Mouse (Mus musculus): ENCODE results near the gene Dcun1d4.
"Not testable (repeated sequence)": the region's sequence is repeated elsewhere in the genome, so short reads cannot be mapped to it uniquely, and the experiment has no call there.

The Dcun1d4 gene

DNA sequence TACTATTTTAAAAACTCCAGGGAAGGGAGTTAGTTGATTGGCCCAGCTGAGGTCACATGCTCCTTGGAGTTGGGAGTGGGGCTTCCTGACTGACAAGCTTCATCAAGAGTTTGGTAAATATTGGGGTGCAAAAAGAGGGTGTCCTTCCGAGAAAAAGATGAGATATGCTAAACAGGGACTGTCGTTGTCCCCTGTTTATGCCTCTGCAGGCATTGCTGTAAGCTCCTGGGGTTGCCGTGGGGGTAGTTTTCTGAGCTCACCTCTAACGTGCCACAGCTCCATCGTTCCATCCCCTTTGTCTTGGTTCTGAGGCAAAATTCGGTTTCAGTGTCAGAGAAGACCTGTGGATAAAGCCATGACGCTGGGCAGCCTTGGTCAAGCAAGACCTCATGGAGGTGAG is at the start of gene Dcun1d4:
Dcun1d4 (plus strand) TSS at position 301 of the 400 bp plus-strand sequence.
- in situ Hi-C loops (cut with MboI; ENCODE audit: low pct_unique_long_range_greater_than_20kb in 1 of 2, low sequenced_read_pairs in 2 of 2, unreplicated experiment in 1 of 2), result no loop called here

DNA sequence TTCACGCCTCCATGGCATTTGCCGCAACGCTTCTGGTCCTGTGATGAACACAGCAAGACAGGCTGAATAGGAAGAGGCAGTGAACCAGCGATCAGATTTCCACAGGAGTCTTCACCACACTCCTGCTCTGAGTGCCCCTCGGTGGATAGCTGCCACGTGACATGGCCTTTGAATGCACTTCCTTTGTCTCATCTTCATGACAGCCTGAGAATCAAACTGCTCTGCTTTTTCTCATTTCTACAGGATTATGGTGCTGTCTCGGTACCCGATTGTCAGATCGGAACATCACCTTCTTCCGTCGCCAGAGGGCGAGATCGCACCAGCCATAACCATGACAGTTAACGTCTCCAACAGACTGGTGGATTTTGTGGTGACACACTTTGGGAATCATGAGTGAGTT is 49.2 kb upstream of the Dcun1d4 start:
- in situ Hi-C loops (cut with MboI; ENCODE audit: low pct_unique_long_range_greater_than_20kb in 1 of 2, low sequenced_read_pairs in 2 of 2, unreplicated experiment in 1 of 2), result loop anchor here (5.0 to 10.0 kb wide), 3 partner anchors 113 to 196 kb away; no protein-coding TSS in a partner anchor

DNA sequence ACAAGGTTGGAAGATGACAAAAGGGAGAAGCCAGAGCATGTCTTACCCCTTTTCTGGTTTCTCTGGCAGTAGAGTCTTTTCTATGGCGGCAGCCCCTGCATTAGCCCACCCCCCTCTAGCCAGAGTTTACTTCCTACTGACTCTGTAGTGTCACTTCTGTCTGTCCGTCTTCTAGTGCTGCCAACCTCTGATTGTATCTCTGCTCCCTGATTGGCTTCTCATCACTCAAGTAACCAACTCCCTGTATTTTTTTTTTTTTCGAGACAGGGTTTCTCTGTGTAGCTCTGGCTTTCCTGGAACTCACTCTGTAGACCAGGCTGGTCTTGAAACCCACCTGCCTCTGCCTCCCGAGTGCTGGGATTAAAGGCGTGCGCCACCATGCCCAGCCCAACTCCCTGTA is 48.0 kb upstream of the Dcun1d4 start:
- in situ Hi-C loops (cut with MboI; ENCODE audit: low pct_unique_long_range_greater_than_20kb in 1 of 2, low sequenced_read_pairs in 2 of 2, unreplicated experiment in 1 of 2), result loop anchor here (5.0 to 10.0 kb wide), 3 partner anchors 112 to 194 kb away; no protein-coding TSS in a partner anchor

DNA sequence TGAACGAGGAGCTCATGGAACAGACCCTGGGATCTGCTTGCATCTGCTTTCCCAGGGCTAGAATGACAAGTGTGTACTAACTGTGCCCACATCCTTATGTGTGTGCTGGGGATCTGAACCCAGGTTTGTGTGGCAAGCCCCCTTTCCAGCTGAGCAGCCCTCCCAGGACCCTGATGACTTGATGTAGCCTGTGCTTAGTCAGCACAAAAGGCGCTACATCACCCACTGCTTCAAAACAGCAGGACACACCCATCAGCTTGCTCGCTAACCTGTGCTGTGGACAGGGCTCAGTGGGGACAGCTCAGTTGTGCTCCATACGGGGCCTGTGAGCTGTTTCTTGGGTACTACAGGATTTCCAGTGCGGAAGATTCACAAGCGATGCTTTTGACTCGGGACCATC is 46.0 kb upstream of the Dcun1d4 start:
- in situ Hi-C loops (cut with MboI; ENCODE audit: low pct_unique_long_range_greater_than_20kb in 1 of 2, low sequenced_read_pairs in 2 of 2, unreplicated experiment in 1 of 2), result loop anchor here (5.0 to 10.0 kb wide), 3 partner anchors 110 to 193 kb away; no protein-coding TSS in a partner anchor

DNA sequence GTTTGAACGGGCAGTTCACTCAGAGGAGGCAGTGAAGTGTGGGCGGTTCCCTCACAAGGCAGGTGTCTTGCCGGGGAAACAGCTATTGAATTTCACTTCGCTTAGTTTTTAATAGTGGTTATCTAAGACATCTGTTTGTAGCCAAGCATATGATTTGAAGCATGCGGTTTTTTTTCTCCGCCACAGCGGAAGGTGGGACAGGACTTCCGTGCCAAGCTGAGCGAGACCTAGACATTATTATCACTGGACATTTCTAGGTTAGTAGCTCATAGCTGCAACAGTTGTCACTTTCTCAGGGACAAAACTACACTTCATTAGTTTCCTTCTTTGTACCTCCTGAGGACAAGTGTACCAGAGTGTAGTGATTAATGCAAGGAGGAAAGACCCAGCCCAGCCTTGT is 38.6 kb upstream of the Dcun1d4 start:
- in situ Hi-C loops (cut with MboI; ENCODE audit: low pct_unique_long_range_greater_than_20kb in 1 of 2, low sequenced_read_pairs in 2 of 2, unreplicated experiment in 1 of 2), result no loop called here

DNA sequence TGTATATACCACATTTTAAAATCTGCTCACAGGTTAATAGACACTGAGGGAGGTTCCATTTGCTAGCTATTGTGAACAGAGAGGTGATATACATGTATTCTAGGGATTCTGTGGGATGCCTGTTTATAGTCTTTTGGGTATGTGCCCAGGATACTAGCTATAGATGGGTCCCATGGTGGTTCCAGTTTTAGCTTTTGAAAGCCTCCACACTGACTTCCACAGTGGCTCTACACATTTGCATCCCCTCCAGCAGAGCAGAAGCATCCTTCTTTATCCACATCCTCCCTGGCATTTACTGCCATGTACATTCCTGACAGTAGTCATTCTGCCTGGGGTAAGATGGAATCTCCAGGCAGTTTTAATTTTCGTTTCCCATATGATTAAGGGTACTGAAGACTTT is 30.5 kb upstream of the Dcun1d4 start:
- in situ Hi-C loops (cut with MboI; ENCODE audit: low pct_unique_long_range_greater_than_20kb in 1 of 2, low sequenced_read_pairs in 2 of 2, unreplicated experiment in 1 of 2), result no loop called here

DNA sequence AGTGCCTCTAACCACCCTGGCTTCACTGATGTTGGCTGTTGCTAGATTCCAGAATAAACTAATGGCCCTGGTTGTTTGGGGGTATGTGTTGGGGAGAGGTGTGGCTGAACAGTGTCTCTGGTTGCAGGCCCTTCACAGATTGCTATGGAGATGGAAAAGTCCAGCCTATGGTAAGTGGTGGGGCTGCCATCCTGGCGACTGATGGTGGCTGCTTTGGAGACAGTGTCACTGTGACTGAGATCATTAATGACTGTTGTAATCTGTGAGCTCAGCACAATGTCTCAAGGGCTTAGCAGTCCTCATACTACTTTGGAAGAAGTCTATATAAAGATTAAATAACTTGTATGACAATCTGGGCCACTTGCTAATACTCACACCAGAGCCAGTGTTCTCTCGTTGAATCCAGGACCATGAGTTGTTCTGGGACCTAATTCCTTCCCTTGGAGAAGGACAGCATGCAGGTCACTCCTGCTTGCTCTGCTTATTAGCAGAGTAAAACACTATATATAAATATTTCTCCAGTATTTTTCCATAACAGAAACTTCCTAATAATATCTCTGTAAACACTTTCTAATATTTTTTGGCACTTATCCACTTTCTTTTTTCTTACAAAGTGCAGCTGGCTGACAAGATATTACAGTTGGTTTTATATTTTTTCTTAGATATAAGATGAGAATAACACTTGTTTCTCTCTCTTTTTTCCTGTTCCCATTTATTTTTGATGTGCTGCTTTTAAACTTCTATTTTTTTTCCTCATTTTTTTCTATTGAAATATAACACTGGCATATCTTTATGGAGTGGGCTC is 26.1 kb upstream of the Dcun1d4 start:
- in situ Hi-C loops (cut with MboI; ENCODE audit: low pct_unique_long_range_greater_than_20kb in 1 of 2, low sequenced_read_pairs in 2 of 2, unreplicated experiment in 1 of 2), result no loop called here

DNA sequence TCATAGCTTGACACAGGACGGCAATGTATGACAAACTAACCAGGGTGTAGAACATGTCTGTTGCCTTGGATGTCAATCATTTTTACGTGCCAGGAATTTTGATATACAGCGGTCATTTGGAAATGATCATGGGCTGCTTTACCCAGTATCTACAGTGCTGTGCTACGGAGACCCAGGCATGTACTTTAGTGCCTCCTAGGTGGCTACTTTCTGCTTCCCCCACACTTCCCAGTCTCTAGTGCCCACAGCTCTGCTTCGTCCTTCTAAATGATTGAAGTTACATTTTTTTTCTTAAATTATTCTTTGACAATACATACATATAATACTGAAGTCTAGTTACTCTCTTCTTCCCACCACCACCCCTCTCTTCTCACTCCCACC is 25.5 kb upstream of the Dcun1d4 start:
- in situ Hi-C loops (cut with MboI; ENCODE audit: low pct_unique_long_range_greater_than_20kb in 1 of 2, low sequenced_read_pairs in 2 of 2, unreplicated experiment in 1 of 2), result no loop called here

DNA sequence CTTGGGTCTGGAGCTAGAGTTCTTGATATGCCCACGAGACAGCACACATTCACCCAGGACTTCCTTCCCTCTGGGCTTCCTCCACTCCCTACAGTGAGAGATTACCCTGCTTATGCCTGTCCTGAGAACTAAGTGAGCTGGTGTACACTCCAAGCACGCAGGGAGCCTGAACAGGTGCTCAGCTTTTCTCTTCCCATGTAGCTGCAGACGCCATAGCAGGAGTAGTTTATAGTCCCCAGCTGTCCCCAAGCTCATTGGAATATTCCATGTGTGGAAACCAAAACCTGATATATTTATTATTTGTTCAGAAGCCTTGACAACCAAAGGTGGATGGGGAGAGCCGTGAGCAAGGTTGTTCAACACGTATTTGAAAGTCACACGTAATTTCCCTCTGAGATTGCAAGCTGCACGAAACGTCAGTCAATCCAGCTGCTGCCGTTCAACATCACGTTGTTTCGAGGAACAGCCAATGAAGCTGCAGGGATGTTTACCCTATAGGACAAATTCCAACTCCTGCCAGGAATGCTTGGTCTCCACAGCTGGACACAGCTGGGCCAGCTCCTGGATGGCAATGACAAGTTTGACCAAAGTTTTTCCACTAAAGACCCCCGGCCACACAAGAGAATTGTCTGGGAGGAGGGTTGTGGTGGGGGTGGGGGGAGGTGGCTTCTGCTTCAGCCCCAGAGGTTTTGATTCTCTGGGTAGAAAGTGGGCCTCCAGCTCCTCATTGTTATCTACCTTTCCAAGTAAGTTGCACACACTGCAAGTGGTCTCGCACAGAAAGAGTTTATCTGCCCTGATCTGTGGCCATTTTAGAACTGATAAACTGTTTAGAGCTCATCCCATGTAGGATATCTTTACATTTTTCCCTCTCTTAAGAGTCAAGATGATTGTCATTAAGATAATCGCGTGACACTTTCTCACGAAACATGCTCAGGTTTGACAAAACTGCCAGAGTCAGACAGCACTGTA is 12.1 kb upstream of the Dcun1d4 start:
- in situ Hi-C loops (cut with MboI; ENCODE audit: low pct_unique_long_range_greater_than_20kb in 1 of 2, low sequenced_read_pairs in 2 of 2, unreplicated experiment in 1 of 2), result no loop called here

DNA sequence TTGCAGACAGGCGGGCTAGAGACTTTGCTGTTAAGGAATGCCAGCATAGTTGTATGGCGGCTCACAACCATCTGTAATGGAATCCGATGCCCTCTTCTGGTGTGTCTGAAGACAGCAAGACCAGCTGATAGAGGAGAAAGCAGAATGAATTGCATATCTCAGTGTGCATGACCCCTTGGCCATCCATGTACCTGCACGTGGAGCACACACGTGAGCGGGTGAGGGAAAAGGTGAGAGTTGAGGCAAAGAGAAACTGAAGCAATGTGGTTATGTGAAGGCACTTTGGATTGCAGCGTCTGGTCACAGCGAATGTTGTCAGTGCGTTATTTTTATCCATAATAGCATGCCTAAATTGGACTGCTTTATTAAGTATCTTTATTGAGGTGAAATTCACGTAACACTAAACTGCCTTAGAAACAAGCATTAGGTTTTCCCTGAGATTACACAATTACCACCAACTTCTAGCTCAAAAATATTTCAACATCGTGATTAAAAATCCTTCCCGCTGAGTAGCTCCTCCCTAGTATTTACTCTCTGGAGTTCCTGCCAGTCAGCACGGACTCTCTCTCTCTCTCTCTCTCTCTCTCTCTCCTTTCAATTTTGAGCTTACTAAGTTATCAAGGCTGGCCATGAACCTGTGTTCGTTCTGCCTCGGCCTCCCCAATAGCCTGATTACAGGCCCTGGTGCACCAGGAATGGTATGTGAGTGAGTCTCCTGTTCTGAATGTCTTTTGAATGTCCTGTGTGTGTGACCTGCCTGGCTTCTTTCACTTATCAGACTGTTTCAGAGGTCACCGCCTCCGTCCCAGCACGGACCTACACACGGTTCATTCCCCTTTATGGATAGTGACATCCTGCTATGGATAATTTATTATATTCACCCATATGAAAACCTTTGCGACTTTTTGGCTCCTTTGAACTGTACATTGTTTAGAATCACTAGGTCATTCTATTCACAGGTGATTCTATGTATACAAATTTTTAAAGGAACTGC is 6.1 kb upstream of the Dcun1d4 start:
- in situ Hi-C loops (cut with MboI; ENCODE audit: low pct_unique_long_range_greater_than_20kb in 1 of 2, low sequenced_read_pairs in 2 of 2, unreplicated experiment in 1 of 2), result no loop called here

DNA sequence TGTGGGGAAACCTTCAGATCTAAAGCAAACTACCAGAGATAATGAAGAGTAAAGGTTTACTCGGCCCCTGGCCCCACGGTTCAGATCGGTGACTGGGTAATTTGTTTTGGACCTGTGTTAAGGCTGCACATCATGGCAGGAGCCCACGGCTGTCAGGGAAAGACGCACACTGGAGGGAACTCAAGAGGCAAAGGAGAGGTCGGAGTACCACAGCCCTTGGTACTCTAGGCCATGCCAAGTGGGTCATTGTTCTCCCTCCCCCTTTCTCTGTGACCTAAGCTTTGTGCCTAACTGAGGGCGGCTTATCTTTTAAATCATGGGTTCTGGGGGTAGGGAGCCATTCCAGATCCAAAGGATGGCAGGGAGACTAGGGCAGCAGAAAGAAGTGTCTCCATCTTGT is 601 bp downstream of the Dcun1d4 start:
- in situ Hi-C loops (cut with MboI; ENCODE audit: low pct_unique_long_range_greater_than_20kb in 1 of 2, low sequenced_read_pairs in 2 of 2, unreplicated experiment in 1 of 2), result no loop called here

DNA sequence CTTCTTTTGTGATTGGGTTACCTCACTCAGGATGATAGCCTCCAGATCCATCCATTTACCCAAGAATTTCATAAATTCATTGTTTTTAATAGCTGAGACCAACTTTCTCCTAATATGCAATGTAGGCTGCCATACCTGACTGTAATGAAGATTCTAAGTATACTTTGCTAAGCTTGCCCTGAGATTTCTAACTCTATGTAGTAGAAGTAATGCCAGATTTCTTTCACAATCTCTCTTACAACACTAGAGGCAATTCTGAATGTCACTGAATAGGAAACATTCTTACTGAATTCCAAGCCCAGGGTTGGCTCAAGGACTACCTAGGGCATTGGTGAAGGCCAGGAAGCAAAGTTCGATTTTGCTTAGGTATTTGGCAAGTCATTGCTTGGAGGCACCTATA is 1.6 kb downstream of the Dcun1d4 start:
- in situ Hi-C loops (cut with MboI; ENCODE audit: low pct_unique_long_range_greater_than_20kb in 1 of 2, low sequenced_read_pairs in 2 of 2, unreplicated experiment in 1 of 2), result not testable (repeated sequence)

DNA sequence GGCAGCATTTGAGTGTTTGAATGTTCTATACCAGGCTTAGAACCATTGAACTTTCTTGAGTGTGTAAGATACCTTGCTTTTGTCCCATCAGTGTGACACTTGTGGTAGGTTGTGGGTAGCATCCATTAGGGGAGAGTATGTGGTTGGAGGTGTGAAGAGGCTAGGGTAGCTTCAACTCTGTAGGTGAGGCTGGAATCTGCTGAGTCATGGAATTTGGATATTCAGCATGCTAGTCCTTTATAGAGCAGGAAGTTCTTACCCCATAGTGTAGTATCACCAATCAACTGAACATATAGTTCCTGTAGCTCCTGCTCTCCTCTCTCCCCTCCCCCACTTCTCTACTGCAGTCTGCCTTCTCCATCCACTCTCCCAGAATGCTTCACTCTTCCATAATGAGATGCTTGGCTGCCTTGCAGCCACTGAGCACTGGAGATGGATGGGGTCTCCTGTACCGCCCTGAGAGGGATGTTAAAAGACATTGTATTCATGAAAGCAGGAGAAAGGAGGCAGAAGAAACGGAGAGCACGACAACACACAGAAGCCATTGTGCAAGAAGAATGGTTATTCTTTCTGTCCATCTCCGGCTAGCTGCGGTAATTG is 3.3 kb downstream of the Dcun1d4 start:
- in situ Hi-C loops (cut with MboI; ENCODE audit: low pct_unique_long_range_greater_than_20kb in 1 of 2, low sequenced_read_pairs in 2 of 2, unreplicated experiment in 1 of 2), result no loop called here

DNA sequence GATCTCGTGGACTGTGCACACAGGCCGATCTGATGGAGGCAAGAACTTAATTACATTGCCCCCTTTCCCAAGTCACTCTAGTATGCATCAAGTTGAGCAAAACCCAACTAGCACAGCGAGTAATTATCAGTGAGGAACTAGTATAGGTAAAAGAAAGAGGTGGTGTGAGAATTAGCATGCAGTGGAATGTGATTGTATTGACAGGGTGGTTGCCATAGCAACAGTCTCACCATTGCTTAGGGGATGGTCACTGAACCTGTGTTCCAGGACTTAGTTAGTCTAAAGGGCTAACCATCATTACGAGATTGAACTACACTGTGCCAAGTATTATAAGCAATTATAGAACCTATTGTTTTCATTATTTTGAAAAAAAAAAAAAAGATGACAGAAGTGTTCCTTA is 5.7 kb downstream of the Dcun1d4 start:
- in situ Hi-C loops (cut with MboI; ENCODE audit: low pct_unique_long_range_greater_than_20kb in 1 of 2, low sequenced_read_pairs in 2 of 2, unreplicated experiment in 1 of 2), result no loop called here

DNA sequence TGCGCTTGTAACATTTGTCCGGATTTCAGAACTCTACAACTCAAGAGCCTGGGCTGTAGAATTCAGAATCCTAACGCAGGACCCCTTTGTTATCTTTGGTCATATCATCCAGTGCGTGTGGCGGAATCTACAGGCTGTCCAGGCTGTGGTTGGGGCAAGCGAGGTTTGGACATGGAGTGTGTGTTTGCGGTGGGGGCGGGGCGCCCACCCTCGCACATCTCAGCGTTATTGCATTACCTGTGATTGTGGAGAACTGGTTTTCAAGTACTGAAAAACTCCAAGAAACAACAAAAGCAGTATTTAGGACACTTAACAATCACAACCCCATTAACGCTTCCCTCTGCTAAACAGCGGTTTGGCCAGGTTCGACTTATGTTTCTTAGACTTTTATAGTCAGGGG is 9.1 kb downstream of the Dcun1d4 start:
- in situ Hi-C loops (cut with MboI; ENCODE audit: low pct_unique_long_range_greater_than_20kb in 1 of 2, low sequenced_read_pairs in 2 of 2, unreplicated experiment in 1 of 2), result no loop called here

DNA sequence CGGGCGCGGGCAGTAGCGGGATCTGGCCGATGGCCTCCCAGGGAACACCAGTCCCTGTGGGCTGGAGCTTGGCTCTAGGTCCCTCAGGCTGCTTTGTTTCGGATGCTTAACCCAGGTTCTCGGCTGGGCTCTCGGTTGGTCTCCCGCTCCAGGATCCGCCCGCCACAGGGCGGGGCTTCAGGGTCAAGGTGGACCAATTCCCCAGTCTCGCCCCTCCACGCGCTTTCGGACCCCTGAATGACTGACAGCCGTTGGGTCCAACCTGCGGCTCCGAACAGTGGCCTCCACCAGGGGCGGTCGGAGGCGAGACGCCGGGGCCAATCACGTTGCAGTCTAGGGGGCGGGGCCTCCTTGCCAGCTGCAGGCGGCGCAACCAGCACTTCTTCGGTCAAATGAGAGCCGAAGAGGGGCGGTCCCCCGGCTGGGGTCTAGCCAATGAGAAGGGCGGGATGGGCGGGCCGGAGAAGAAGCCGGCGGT is 9.8 kb downstream of the Dcun1d4 start:
- in situ Hi-C loops (cut with MboI; ENCODE audit: low pct_unique_long_range_greater_than_20kb in 1 of 2, low sequenced_read_pairs in 2 of 2, unreplicated experiment in 1 of 2), result no loop called here

DNA sequence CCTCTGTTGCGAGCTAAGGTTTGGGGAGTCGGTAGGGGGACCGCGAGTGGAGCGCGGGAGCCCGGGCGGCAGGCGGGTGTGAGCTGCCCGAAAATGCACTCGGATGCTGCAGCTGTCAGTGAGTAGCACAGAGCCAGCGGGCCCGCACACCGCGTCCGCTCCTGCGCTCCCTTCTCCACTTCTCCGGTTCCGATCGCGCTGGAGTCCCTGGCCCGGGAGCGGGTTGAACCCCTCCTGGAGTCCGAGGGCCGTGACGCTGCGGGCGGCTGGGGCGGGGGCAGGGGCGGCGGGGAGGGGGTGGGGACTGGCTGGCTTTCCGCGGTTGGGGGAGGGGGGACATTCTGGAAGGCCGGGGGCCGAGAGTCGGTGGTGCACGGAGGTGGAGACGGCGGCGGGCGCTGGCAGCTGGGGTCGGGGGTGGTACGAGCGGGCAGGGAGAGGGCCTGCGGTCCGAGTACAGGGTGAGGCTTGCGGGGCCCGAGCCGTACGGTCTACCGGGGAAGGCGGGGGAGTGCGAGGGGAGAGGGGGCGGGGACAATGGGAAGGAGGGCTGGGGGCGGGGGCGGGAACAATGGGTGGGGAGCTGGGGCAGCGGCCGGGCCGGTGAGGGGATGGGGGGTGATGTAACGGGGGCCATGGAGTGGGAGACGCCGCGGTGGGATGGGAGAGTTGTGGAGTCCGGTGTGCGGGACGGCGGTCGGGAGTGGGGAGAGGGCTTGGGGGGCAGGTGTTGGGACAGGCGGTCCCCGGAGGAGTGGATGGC is 10.5 kb downstream of the Dcun1d4 start:
- in situ Hi-C loops (cut with MboI; ENCODE audit: low pct_unique_long_range_greater_than_20kb in 1 of 2, low sequenced_read_pairs in 2 of 2, unreplicated experiment in 1 of 2), result no loop called here

Measured in mouse embryonic stem cell (cell line).